Mouse (Mus musculus): ENCODE results near the gene Ube2h. TPM values are rescaled to one million over a fixed set of nuclear protein-coding genes. Genes with fewer than 3 reads are reported as not detected.

The Ube2h gene
- polyA plus RNA-seq, 1 experiment from 2014 or later = 63.3 TPM

GRCm38 (mm10) chr6:30265402-30265801 lies 38.9 kb downstream of the Ube2h start:
- ATAC-seq (ENCODE audit: low FRiP score, low read depth) = no peak
- H3K4me3 ChIP-seq = no peak overlapping the region
- H3K4me1 ChIP-seq = no peaks in the 10 kb centered on the region
- no peaks in the 10 kb centered on the region for H3K27me3 ChIP-seq
- peaks cover 40% of the 10 kb centered on the region for H3K36me3 ChIP-seq
- H3K27ac ChIP-seq (replicated peaks) = no peak overlapping the region
- H3K9me3 ChIP-seq = no peaks in the 10 kb centered on the region
- H3K4me2 ChIP-seq (replicated peaks) = no peak overlapping the region
- no peak overlapping the region for H3K9ac ChIP-seq (replicated peaks)
- 95% methylated on average over 4 of the region's 4 CpGs for WGBS

- 87% methylated on average over 4 of the region's 4 CpGs for WGBS
- H3K36me3 ChIP-seq = peaks cover 54% of the 10 kb centered on the region
- H3K4me2 ChIP-seq (replicated peaks) = no peak overlapping the region
- H3K9me3 ChIP-seq = no peaks in the 10 kb centered on the region
- no peaks in the 10 kb centered on the region for H3K27me3 ChIP-seq
- no peak overlapping the region for H3K4me3 ChIP-seq
- no peaks in the 10 kb centered on the region for H3K4me1 ChIP-seq
- no peak overlapping the region for H3K9ac ChIP-seq (replicated peaks)
- ATAC-seq (ENCODE audit: low FRiP score, low read depth) = no peak
- H3K27ac ChIP-seq (replicated peaks) = no peak overlapping the region
Measured at GRCm38 (mm10) chr6:30263053-30263452, 41.3 kb downstream of the Ube2h start.

- 93% methylated on average over 6 of the region's 6 CpGs for WGBS
- no peak overlapping the region for H3K4me2 ChIP-seq (replicated peaks)
- H3K9me3 ChIP-seq = no peaks in the 10 kb centered on the region
- H3K9ac ChIP-seq (replicated peaks) = no peak overlapping the region
- H3K27ac ChIP-seq (replicated peaks) = no peak overlapping the region
- no peaks in the 10 kb centered on the region for H3K27me3 ChIP-seq
- H3K36me3 ChIP-seq = peaks cover 40% of the 10 kb centered on the region
- ATAC-seq (ENCODE audit: low FRiP score, low read depth) = no peak
- H3K4me1 ChIP-seq = no peaks in the 10 kb centered on the region
- H3K4me3 ChIP-seq = no peak overlapping the region
Measured at GRCm38 (mm10) chr6:30259271-30259670, 45.1 kb downstream of the Ube2h start.

GRCm38 (mm10) chr6:30257962-30258361 lies 46.4 kb downstream of the Ube2h start:
- Histone ChIP-seq H3K4me1 (no peaks in the 10 kb centered on the region), H3K4me3 (no peak overlapping the region), H3K9ac (replicated peaks) (no peak overlapping the region), H3K4me2 (replicated peaks) (no peak overlapping the region), H3K27me3 (no peaks in the 10 kb centered on the region), H3K27ac (replicated peaks) (no peak overlapping the region), H3K36me3 (peaks cover 47% of the 10 kb centered on the region), H3K9me3 (no peaks in the 10 kb centered on the region)
- ATAC-seq (ENCODE audit: low FRiP score, low read depth) = no peak
- 67% methylated on average over 1 of the region's 1 CpGs for WGBS

GRCm38 (mm10) chr6:30255846-30256245 lies 48.5 kb downstream of the Ube2h start:
- H3K36me3 ChIP-seq = peaks cover 61% of the 10 kb centered on the region
- no peak for ATAC-seq (ENCODE audit: low FRiP score, low read depth)

GRCm38 (mm10) chr6:30252271-30253010 lies 51.9 kb downstream of the Ube2h start:
- peaks cover 43% of the 10 kb centered on the region for H3K36me3 ChIP-seq
- no peak overlapping the region for H3K4me2 ChIP-seq (replicated peaks)
- WGBS = 96% methylated on average over 5 of the region's 5 CpGs
- no peak overlapping the region for H3K9ac ChIP-seq (replicated peaks)
- no peak overlapping the region for H3K4me3 ChIP-seq
- no peak overlapping the region for H3K27ac ChIP-seq (replicated peaks)
- no peak for ATAC-seq (ENCODE audit: low FRiP score, low read depth)
- H3K9me3 ChIP-seq = no peaks in the 10 kb centered on the region
- no peaks in the 10 kb centered on the region for H3K4me1 ChIP-seq
- H3K27me3 ChIP-seq = no peaks in the 10 kb centered on the region

More at GRCm38 (mm10) chr6:30255846-30256245, 48.5 kb downstream of the Ube2h start:
- Histone ChIP-seq H3K4me3 (no peak overlapping the region), H3K9ac (replicated peaks) (no peak overlapping the region), H3K4me2 (replicated peaks) (no peak overlapping the region), H3K27ac (replicated peaks) (no peak overlapping the region), H3K4me1 (no peaks in the 10 kb centered on the region), H3K9me3 (no peaks in the 10 kb centered on the region), H3K27me3 (no peaks in the 10 kb centered on the region)
- 94% methylated on average over 1 of the region's 1 CpGs for WGBS

- Histone ChIP-seq H3K9ac (replicated peaks) (no peak overlapping the region), H3K27me3 (no peaks in the 10 kb centered on the region), H3K27ac (replicated peaks) (no peak overlapping the region), H3K4me2 (replicated peaks) (no peak overlapping the region), H3K4me3 (no peak overlapping the region), H3K4me1 (no peaks in the 10 kb centered on the region), H3K36me3 (peaks cover 33% of the 10 kb centered on the region), H3K9me3 (no peaks in the 10 kb centered on the region)
- 82% methylated on average over 3 of the region's 3 CpGs for WGBS
- no peak for ATAC-seq (ENCODE audit: low FRiP score, low read depth)
Measured at GRCm38 (mm10) chr6:30248708-30249107, 55.6 kb downstream of the Ube2h start.

GRCm38 (mm10) chr6:30245940-30246339 lies 58.4 kb downstream of the Ube2h start:
- Histone ChIP-seq H3K9me3 (no peaks in the 10 kb centered on the region), H3K9ac (replicated peaks) (no peak overlapping the region), H3K4me3 (no peak overlapping the region), H3K4me2 (replicated peaks) (no peak overlapping the region), H3K27me3 (no peaks in the 10 kb centered on the region), H3K27ac (replicated peaks) (no peak overlapping the region), H3K4me1 (no peaks in the 10 kb centered on the region), H3K36me3 (peaks cover 15% of the 10 kb centered on the region)
- WGBS = 98% methylated on average over 5 of the region's 5 CpGs
- no peak for ATAC-seq (ENCODE audit: low FRiP score, low read depth)

GRCm38 (mm10) chr6:30245397-30245796 lies 58.9 kb downstream of the Ube2h start:
- no peak overlapping the region for H3K4me3 ChIP-seq
- H3K27me3 ChIP-seq = no peaks in the 10 kb centered on the region
- peaks cover 20% of the 10 kb centered on the region for H3K36me3 ChIP-seq
- H3K27ac ChIP-seq (replicated peaks) = no peak overlapping the region
- no peak for ATAC-seq (ENCODE audit: low FRiP score, low read depth)
- no peak overlapping the region for H3K9ac ChIP-seq (replicated peaks)
- WGBS = 94% methylated on average over 5 of the region's 5 CpGs
- H3K9me3 ChIP-seq = no peaks in the 10 kb centered on the region
- H3K4me1 ChIP-seq = no peaks in the 10 kb centered on the region
- no peak overlapping the region for H3K4me2 ChIP-seq (replicated peaks)

- no peak for ATAC-seq (ENCODE audit: low FRiP score, low read depth)
- no peak overlapping the region for H3K4me2 ChIP-seq (replicated peaks)
- H3K9ac ChIP-seq (replicated peaks) = no peak overlapping the region
- WGBS = 93% methylated on average over 9 of the region's 9 CpGs
- H3K27ac ChIP-seq (replicated peaks) = no peak overlapping the region
- no peak overlapping the region for H3K4me3 ChIP-seq
- no peaks in the 10 kb centered on the region for H3K4me1 ChIP-seq
- H3K27me3 ChIP-seq = no peaks in the 10 kb centered on the region
- H3K36me3 ChIP-seq = peaks cover 33% of the 10 kb centered on the region
- no peaks in the 10 kb centered on the region for H3K9me3 ChIP-seq
Measured at GRCm38 (mm10) chr6:30243347-30244007, 60.9 kb downstream of the Ube2h start.

- Histone ChIP-seq H3K27me3 (no peaks in the 10 kb centered on the region), H3K4me2 (replicated peaks) (no peak overlapping the region)
- no peak for ATAC-seq (ENCODE audit: low FRiP score, low read depth)
Measured at GRCm38 (mm10) chr6:30242928-30243327, 61.4 kb downstream of the Ube2h start.

GRCm38 (mm10) chr6:30240105-30240504 lies 64.2 kb downstream of the Ube2h start:
- Histone ChIP-seq H3K9me3 (no peaks in the 10 kb centered on the region), H3K9ac (replicated peaks) (no peak overlapping the region), H3K4me2 (replicated peaks) (no peak overlapping the region), H3K27me3 (no peaks in the 10 kb centered on the region), H3K4me3 (no peak overlapping the region), H3K4me1 (no peaks in the 10 kb centered on the region), H3K27ac (replicated peaks) (no peak overlapping the region), H3K36me3 (peaks cover 31% of the 10 kb centered on the region)
- 95% methylated on average over 7 of the region's 7 CpGs for WGBS
- no peak for ATAC-seq (ENCODE audit: low FRiP score, low read depth)

More at GRCm38 (mm10) chr6:30242928-30243327, 61.4 kb downstream of the Ube2h start:
- H3K36me3 ChIP-seq = peaks cover 31% of the 10 kb centered on the region
- H3K4me3 ChIP-seq = no peak overlapping the region
- H3K9me3 ChIP-seq = no peaks in the 10 kb centered on the region
- 89% methylated on average over 4 of the region's 4 CpGs for WGBS
- no peak overlapping the region for H3K27ac ChIP-seq (replicated peaks)
- H3K9ac ChIP-seq (replicated peaks) = no peak overlapping the region
- H3K4me1 ChIP-seq = no peaks in the 10 kb centered on the region

Data from midbrain, embryonic 12.5 days (tissue).